Mouse (Mus musculus) embryonic facial prominence, embryonic 13.5 days (tissue): ENCODE measurements around the gene Spdya. TPM values are rescaled to one million over a fixed set of nuclear protein-coding genes. Genes with fewer than 3 reads are reported as not detected.
"Not testable (repeated sequence)": the region's sequence is repeated elsewhere in the genome, so short reads cannot be mapped to it uniquely, and the experiment has no call there.

Source experiments
- ATAC-seq: fragments of 200-750 bp; cut with Nextera tagmentation; 2 replicates; pipeline ENCODE4 v1.8.0; 2017; ENCODE audit warnings: low read depth; ENCODE audit not compliant: insufficient number of reproducible peaks, insufficient read depth, low FRiP score, low TSS enrichment
- H3K27ac ChIP-seq: fragments of 300-500 bp; sonication (generic); 2 replicates; pipeline ENCODE4 v1.5.1; 2015; ENCODE audit warnings: moderate library complexity, mild to moderate bottlenecking, inconsistent platforms
- H3K27me3 ChIP-seq: fragments of 300-500 bp; sonication (generic); 2 replicates; pipeline ENCODE4 v1.6.1; 2015; ENCODE audit warnings: mild to moderate bottlenecking, inconsistent platforms
- H3K36me3 ChIP-seq: fragments of 300-500 bp; sonication (generic); 2 replicates; pipeline ENCODE4 v1.6.1; 2015; ENCODE audit warnings: mild to moderate bottlenecking, inconsistent platforms
- H3K4me1 ChIP-seq: fragments of 300-500 bp; sonication (generic); 2 replicates; pipeline ENCODE4 v1.6.1; 2015; ENCODE audit warnings: inconsistent platforms
- H3K4me2 ChIP-seq: fragments of 300-500 bp; sonication (generic); 2 replicates; pipeline ENCODE4 v1.6.1; 2015; ENCODE audit warnings: moderate library complexity, mild to moderate bottlenecking, inconsistent platforms
- H3K4me3 ChIP-seq: fragments of 300-500 bp; sonication (generic); 2 replicates; pipeline ENCODE4 v1.5.1; 2015; ENCODE audit warnings: mild to moderate bottlenecking, inconsistent platforms
- H3K9ac ChIP-seq: fragments of 300-500 bp; sonication (generic); 2 replicates; pipeline ENCODE4 v1.6.1; 2015; ENCODE audit warnings: mild to moderate bottlenecking, inconsistent platforms
- H3K9me3 ChIP-seq: fragments of 300-500 bp; sonication (generic); 2 replicates; pipeline ENCODE4 v1.6.1; 2016; ENCODE audit warnings: inconsistent platforms
- WGBS: fragments of 180-500 bp; shearing (Covaris S2); methylation state at CpG from one replicate; pipeline ENCODE4 v1.1.7; 2015; ENCODE audit warnings: mixed read lengths; 5-methylcytosine and 5-hydroxymethylcytosine counted together
- polyA plus RNA-seq: library from polyadenylated mRNA; unstranded; fragments of >200 nt; fragmentation: Nextera tagmentation; extraction: Ambion mirVana; gene quantifications from 2 replicates; pipeline ENCODE4 v1.2.1, GENCODE M21; 2015

Spdya gene
- 0.89 and 1.2 TPM in 2 replicates for polyA plus RNA-seq

- peak; percentile 82 for ATAC-seq
- peak within 1 kb of the TSS; percentile 80 for H3K9ac ChIP-seq
- H3K9me3 ChIP-seq, result no peaks in the 10 kb centered on the region
- peak within 1 kb of the TSS; percentile 77 for H3K4me3 ChIP-seq
- peak within 1 kb of the TSS; percentile 95 for H3K4me2 ChIP-seq
- peaks cover 8% of the 10 kb centered on the region; the same call in 1 of the 2 replicates for H3K4me1 ChIP-seq
- under 1% methylated on average over 70 of the region's 78 CpGs for WGBS
- H3K27me3 ChIP-seq, result peaks cover 39% of the 10 kb centered on the region
- H3K36me3 ChIP-seq, result no peaks in the 10 kb centered on the region
- H3K27ac ChIP-seq, result no peak within 1 kb of the TSS
Observed at GRCm38 (mm10) chr17:71551757-71552451, at the start of gene Spdya. Spdya (plus strand) TSS chr17:71552061.

GRCm38 (mm10) chr17:71506832-71507231, 45.0 kb upstream of the Spdya start:
- no peak overlapping the region for H3K4me2 ChIP-seq
- WGBS, result 90% methylated on average over 8 of the region's 8 CpGs
- H3K4me1 ChIP-seq, result no peaks in the 10 kb centered on the region
- H3K36me3 ChIP-seq, result peaks cover 69% of the 10 kb centered on the region
- no peaks in the 10 kb centered on the region for H3K9me3 ChIP-seq
- no peak overlapping the region for H3K27ac ChIP-seq
- no peak overlapping the region for H3K9ac ChIP-seq
- no peaks in the 10 kb centered on the region for H3K27me3 ChIP-seq
- ATAC-seq, result no peak
- H3K4me3 ChIP-seq, result no peak overlapping the region

- no peaks in the 10 kb centered on the region for H3K27me3 ChIP-seq
- no peaks in the 10 kb centered on the region for H3K4me1 ChIP-seq
- 96% methylated on average over 11 of the region's 11 CpGs for WGBS
- no peak overlapping the region for H3K9ac ChIP-seq
- H3K4me2 ChIP-seq, result no peak overlapping the region
- no peaks in the 10 kb centered on the region for H3K9me3 ChIP-seq
- H3K4me3 ChIP-seq, result no peak overlapping the region
- no peak overlapping the region for H3K27ac ChIP-seq
- ATAC-seq, result no peak
- peaks cover 77% of the 10 kb centered on the region for H3K36me3 ChIP-seq
Observed at GRCm38 (mm10) chr17:71510297-71510696, 41.6 kb upstream of the Spdya start.

- peak overlapping the region; percentile 80 for H3K9ac ChIP-seq
- under 1% methylated on average over 13 of the region's 13 CpGs for WGBS
- H3K27ac ChIP-seq, result peak overlapping the region; percentile 98
- peak overlapping the region; percentile 83 for H3K4me2 ChIP-seq
- peaks cover 12% of the 10 kb centered on the region for H3K36me3 ChIP-seq
- no peaks in the 10 kb centered on the region for H3K27me3 ChIP-seq
- peak overlapping the region; percentile 70 for H3K4me3 ChIP-seq
- no peaks in the 10 kb centered on the region for H3K9me3 ChIP-seq
- peak; percentile 50 for ATAC-seq
- peaks cover 15% of the 10 kb centered on the region for H3K4me1 ChIP-seq
Observed at GRCm38 (mm10) chr17:71526302-71526708, 25.6 kb upstream of the Spdya start.

- H3K4me2 ChIP-seq, result peak within 1 kb of the TSS; percentile 83
- H3K4me3 ChIP-seq, result peak within 1 kb of the TSS; percentile 70
- no peaks in the 10 kb centered on the region for H3K9me3 ChIP-seq
- peak; percentile 96 for ATAC-seq
- WGBS, result under 1% methylated on average over 66 of the region's 66 CpGs
- peak within 1 kb of the TSS; percentile 80 for H3K9ac ChIP-seq
- peaks cover 15% of the 10 kb centered on the region for H3K4me1 ChIP-seq
- peaks cover 9% of the 10 kb centered on the region for H3K36me3 ChIP-seq
- peak within 1 kb of the TSS; percentile 98 for H3K27ac ChIP-seq
- no peaks in the 10 kb centered on the region for H3K27me3 ChIP-seq
Observed at GRCm38 (mm10) chr17:71526711-71527564, 24.9 kb upstream of the Spdya start, which contains the start of gene Ndc80. Ndc80 (minus strand) TSS chr17:71526857.

GRCm38 (mm10) chr17:71528042-71528441, 23.8 kb upstream of the Spdya start:
- Histone ChIP-seq H3K9ac (no peak overlapping the region), H3K4me1 (peaks cover 15% of the 10 kb centered on the region), H3K27ac (no peak overlapping the region), H3K4me3 (no peak overlapping the region), H3K4me2 (no peak overlapping the region), H3K36me3 (peaks cover 2% of the 10 kb centered on the region; the same call in 1 of the 2 replicates), H3K9me3 (no peaks in the 10 kb centered on the region), H3K27me3 (no peaks in the 10 kb centered on the region)
- no peak for ATAC-seq

GRCm38 (mm10) chr17:71535595-71535994, 16.3 kb upstream of the Spdya start:
- not testable (repeated sequence) for H3K9ac ChIP-seq, H3K4me1 ChIP-seq, H3K27ac ChIP-seq, H3K27me3 ChIP-seq, H3K9me3 ChIP-seq, H3K4me3 ChIP-seq, H3K36me3 ChIP-seq, ATAC-seq, H3K4me2 ChIP-seq
- 70% methylated on average over 1 of the region's 1 CpGs for WGBS

- no peaks in the 10 kb centered on the region for H3K9me3 ChIP-seq
- no peaks in the 10 kb centered on the region for H3K4me1 ChIP-seq
- H3K4me3 ChIP-seq, result no peak overlapping the region
- no peak overlapping the region for H3K27ac ChIP-seq
- ATAC-seq, result no peak
- no peak overlapping the region for H3K4me2 ChIP-seq
- WGBS, result 84% methylated on average over 3 of the region's 3 CpGs
- H3K9ac ChIP-seq, result no peak overlapping the region
- H3K27me3 ChIP-seq, result no peaks in the 10 kb centered on the region
- H3K36me3 ChIP-seq, result no peaks in the 10 kb centered on the region
Observed at GRCm38 (mm10) chr17:71537164-71537563, 14.7 kb upstream of the Spdya start.

- H3K36me3 ChIP-seq, result no peaks in the 10 kb centered on the region
- peaks cover 8% of the 10 kb centered on the region; the same call in 1 of the 2 replicates for H3K4me1 ChIP-seq
- H3K27ac ChIP-seq, result no peak overlapping the region
- no peak for ATAC-seq
- H3K4me2 ChIP-seq, result no peak overlapping the region
- peaks cover 33% of the 10 kb centered on the region for H3K27me3 ChIP-seq
- WGBS, result 0% methylated on average over 1 of the region's 1 CpGs
- no peaks in the 10 kb centered on the region for H3K9me3 ChIP-seq
- H3K4me3 ChIP-seq, result no peak overlapping the region
- H3K9ac ChIP-seq, result no peak overlapping the region
Observed at GRCm38 (mm10) chr17:71548586-71548985, 3.3 kb upstream of the Spdya start.

GRCm38 (mm10) chr17:71551350-71551749, 511 bp upstream of the Spdya start:
- ATAC-seq, result no peak
- 13% methylated on average over 6 of the region's 6 CpGs for WGBS
- Histone ChIP-seq H3K9ac (peak overlapping the region; percentile 80), H3K4me3 (peak overlapping the region; percentile 77), H3K4me2 (peak overlapping the region; percentile 95), H3K27ac (no peak overlapping the region), H3K9me3 (no peaks in the 10 kb centered on the region), H3K4me1 (peaks cover 8% of the 10 kb centered on the region; the same call in 1 of the 2 replicates), H3K36me3 (no peaks in the 10 kb centered on the region), H3K27me3 (peaks cover 39% of the 10 kb centered on the region)

GRCm38 (mm10) chr17:71552901-71553300, 1.0 kb downstream of the Spdya start:
- ATAC-seq, result no peak
- Histone ChIP-seq H3K4me1 (peaks cover 8% of the 10 kb centered on the region; the same call in 1 of the 2 replicates), H3K9me3 (no peaks in the 10 kb centered on the region), H3K27me3 (peaks cover 39% of the 10 kb centered on the region), H3K4me2 (peak overlapping the region; percentile 95), H3K36me3 (no peaks in the 10 kb centered on the region), H3K9ac (no peak overlapping the region), H3K4me3 (peak overlapping the region; percentile 77), H3K27ac (no peak overlapping the region)
- WGBS, result 9% methylated on average over 11 of the region's 11 CpGs
